Mouse (Mus musculus): ENCODE measurements around the gene Olfr1396. TPM values are rescaled to one million over a fixed set of nuclear protein-coding genes. Genes with fewer than 3 reads are reported as not detected.

The Olfr1396 gene
- polyA plus RNA-seq (2012; rRNA removed; ENCODE audit: low replicate concordance) = not detected in 2 replicates

GRCm38 (mm10) chr11:49114774-49115173 lies at the start of gene Olfr1396:
Gene Olfr1396 (minus strand): TSS chr11:49114874.

GRCm38 (mm10) chr11:49154077-49154476 lies 39.4 kb upstream of the Olfr1396 start, which contains the start of gene Olfr1394:
Gene Olfr1394 (plus strand): TSS chr11:49154377.

DNA sequence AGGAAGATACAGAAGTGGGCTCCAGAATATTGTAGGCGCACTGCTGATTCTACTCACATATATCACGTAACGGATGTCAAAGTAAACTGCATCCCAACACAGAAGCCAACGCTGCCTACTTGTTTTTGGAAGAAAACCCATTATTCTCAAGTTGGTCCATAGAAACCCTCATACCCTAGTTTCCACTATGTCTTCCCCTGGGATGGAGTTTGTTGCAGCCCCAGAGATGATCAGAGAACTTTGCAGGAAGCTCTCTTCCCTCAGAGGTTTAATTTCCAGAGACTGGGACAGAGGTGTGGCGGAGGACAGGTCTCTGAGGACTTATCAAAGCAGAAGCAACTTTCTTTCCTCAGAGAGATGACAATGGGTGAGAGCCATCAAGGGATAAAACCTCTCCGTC lies 27.3 kb upstream of the Olfr1396 start, which contains the start of gene Olfr1395:
Olfr1395 (plus strand) TSS at position 301 of the 400 bp plus-strand sequence.

GRCm38 (mm10) chr11:49076001-49076757 lies 38.5 kb downstream of the Olfr1396 start, which contains the start of gene Ifi47:
Gene Ifi47 (plus strand): TSS chr11:49076587.

GRCm38 (mm10) chr11:49063713-49064469 lies 50.8 kb downstream of the Olfr1396 start, which contains the start of gene Tgtp2:
Gene Tgtp2 (minus strand): TSS chr11:49064206.

Other genes with a start within 250 kb of the Olfr1396 start
- 1.4 and 1.5 TPM in 2 replicates for gene Irgm1, start 243.2 kb downstream of the Olfr1396 start, polyA plus RNA-seq (2012; rRNA removed; ENCODE audit: low replicate concordance)
- 0.06 and 0.66 TPM in 2 replicates for gene Gm5431, start 212.7 kb downstream of the Olfr1396 start, polyA plus RNA-seq (2012; rRNA removed; ENCODE audit: low replicate concordance)
- gene Psme2b, start 168.7 kb downstream of the Olfr1396 start, polyA plus RNA-seq (2012; rRNA removed; ENCODE audit: low replicate concordance) = 4.3 and 16.0 TPM in 2 replicates
- 0.07 TPM in 1 of 2 replicates, not detected in the other for gene Olfr56, start 136.0 kb downstream of the Olfr1396 start, polyA plus RNA-seq (2012; rRNA removed; ENCODE audit: low replicate concordance)
- 0.21 and 0.46 TPM in 2 replicates for gene 9930111J21Rik1, start 135.5 kb downstream of the Olfr1396 start, polyA plus RNA-seq (2012; rRNA removed; ENCODE audit: low replicate concordance)
- gene Gm12185, start 122.6 kb downstream of the Olfr1396 start, polyA plus RNA-seq (2012; rRNA removed; ENCODE audit: low replicate concordance) = 0.04 and 0.05 TPM in 2 replicates
- 0.16 and 0.33 TPM in 2 replicates for gene Tgtp1, start 120.7 kb downstream of the Olfr1396 start, polyA plus RNA-seq (2012; rRNA removed; ENCODE audit: low replicate concordance)
- gene 9930111J21Rik2, start 63.6 kb downstream of the Olfr1396 start, polyA plus RNA-seq (2012; rRNA removed; ENCODE audit: low replicate concordance) = 0.05 and 0.09 TPM in 2 replicates
- gene Tgtp2, start 50.7 kb downstream of the Olfr1396 start, polyA plus RNA-seq (2012; rRNA removed; ENCODE audit: low replicate concordance) = 0.18 and 0.72 TPM in 2 replicates
- 2.2 and 5.1 TPM in 2 replicates for gene Ifi47, start 38.3 kb downstream of the Olfr1396 start, polyA plus RNA-seq (2012; rRNA removed; ENCODE audit: low replicate concordance)
- gene Olfr1395, start 27.4 kb upstream of the Olfr1396 start, polyA plus RNA-seq (2012; rRNA removed; ENCODE audit: low replicate concordance) = not detected in 2 replicates
- not detected in 2 replicates for gene Olfr1394, start 39.5 kb upstream of the Olfr1396 start, polyA plus RNA-seq (2012; rRNA removed; ENCODE audit: low replicate concordance)
- 1.8 and 1.9 TPM in 2 replicates for gene Btnl9, start 72.3 kb upstream of the Olfr1396 start, polyA plus RNA-seq (2012; rRNA removed; ENCODE audit: low replicate concordance)
- 0.33 and 0.69 TPM in 2 replicates for gene Zfp62, start 88.4 kb upstream of the Olfr1396 start, polyA plus RNA-seq (2012; rRNA removed; ENCODE audit: low replicate concordance)
- 123 and 188 TPM in 2 replicates for gene Mgat1, start 129.3 kb upstream of the Olfr1396 start, polyA plus RNA-seq (2012; rRNA removed; ENCODE audit: low replicate concordance)
- 0.27 TPM in 1 of 2 replicates, not detected in the other for gene Olfr1393, start 163.4 kb upstream of the Olfr1396 start, polyA plus RNA-seq (2012; rRNA removed; ENCODE audit: low replicate concordance)
- gene Olfr1392, start 170.4 kb upstream of the Olfr1396 start, polyA plus RNA-seq (2012; rRNA removed; ENCODE audit: low replicate concordance) = 0.05 TPM in 1 of 2 replicates, not detected in the other
- not detected in 2 replicates for gene Olfr10, start 189.9 kb upstream of the Olfr1396 start, polyA plus RNA-seq (2012; rRNA removed; ENCODE audit: low replicate concordance)
- not detected in 2 replicates for gene Olfr1391, start 207.9 kb upstream of the Olfr1396 start, polyA plus RNA-seq (2012; rRNA removed; ENCODE audit: low replicate concordance)
- not detected in 2 replicates for gene Olfr1390, start 220.3 kb upstream of the Olfr1396 start, polyA plus RNA-seq (2012; rRNA removed; ENCODE audit: low replicate concordance)